Mouse (Mus musculus) intestine, postnatal 0 days (tissue): Measurements from ENCODE around the gene Pank4. TPM values are rescaled to one million over a fixed set of nuclear protein-coding genes. Genes with fewer than 3 reads are reported as not detected.
A peak's percentile ranks its signal among the peaks of the same experiment; 100 is the strongest.

Source experiments
- ATAC-seq: fragments of 200-750 bp; cut with Nextera tagmentation; 2 replicates; pipeline ENCODE4 v1.8.0; 2017; ENCODE audit warnings: mild to moderate bottlenecking, moderate TSS enrichment, moderate library complexity
- H3K27ac ChIP-seq: fragments of 300-500 bp; sonication (generic); 2 replicates; pipeline ENCODE4 v1.5.1; 2014; ENCODE audit warnings: mild to moderate bottlenecking, low read depth, low read length, moderate library complexity
- H3K27me3 ChIP-seq: fragments of 300-500 bp; sonication (generic); replicated peaks from 2 replicates; pipeline ENCODE4 v1.6.1; 2014; ENCODE audit warnings: low read length, mixed read lengths; ENCODE audit not compliant: control insufficient read depth, insufficient read depth
- H3K36me3 ChIP-seq: fragments of 300-500 bp; sonication (generic); 2 replicates; pipeline ENCODE4 v1.6.1; 2014; ENCODE audit warnings: mild to moderate bottlenecking, moderate library complexity; ENCODE audit not compliant: control insufficient read depth, insufficient read depth
- H3K4me1 ChIP-seq: fragments of 300-500 bp; sonication (generic); replicated peaks from 2 replicates; pipeline ENCODE4 v1.6.1; 2014; ENCODE audit warnings: antibody characterized with exemption, low read length, mixed read lengths; ENCODE audit not compliant: control insufficient read depth, insufficient read depth
- H3K4me2 ChIP-seq: fragments of 300-500 bp; sonication (generic); replicated peaks from 2 replicates; pipeline ENCODE4 v1.6.1; 2014; ENCODE audit warnings: low read depth, mild to moderate bottlenecking, moderate library complexity
- H3K4me3 ChIP-seq: fragments of 300-500 bp; sonication (generic); 2 replicates; pipeline ENCODE4 v1.5.1; 2014; ENCODE audit warnings: low read depth, low read length
- H3K9ac ChIP-seq: fragments of 300-500 bp; sonication (generic); 2 replicates; pipeline ENCODE4 v1.6.1; 2014; ENCODE audit warnings: mild to moderate bottlenecking, low read depth, low read length
- H3K9me3 ChIP-seq: fragments of 300-500 bp; sonication (generic); 2 replicates; pipeline ENCODE4 v1.6.1; 2016; ENCODE audit warnings: mixed run types; ENCODE audit not compliant: control insufficient read depth
- CTCF ChIP-seq: sonication (generic); IDR thresholded peaks from 2 replicates; pipeline ENCODE4 v1.5.1; 2016; ENCODE audit warnings: low read depth, mild to moderate bottlenecking, control low read depth, antibody characterized with exemption, moderate library complexity
- WGBS: fragments of 180-500 bp; shearing (Covaris S2); extraction: QIAGEN DNeasy Blood & Tissue Kit; methylation state at CpG from one replicate; pipeline ENCODE4 v1.1.7; 2014; 5-methylcytosine and 5-hydroxymethylcytosine counted together
- polyA plus RNA-seq: library from polyadenylated mRNA; unstranded; fragments of >200 nt; fragmentation: Nextera tagmentation; extraction: Ambion mirVana; gene quantifications from 2 replicates; pipeline ENCODE4 v1.2.1, GENCODE M21; 2015

Pank4 gene
- polyA plus RNA-seq, 1 experiment from 2014 or later, result 10.9 TPM

DNA sequence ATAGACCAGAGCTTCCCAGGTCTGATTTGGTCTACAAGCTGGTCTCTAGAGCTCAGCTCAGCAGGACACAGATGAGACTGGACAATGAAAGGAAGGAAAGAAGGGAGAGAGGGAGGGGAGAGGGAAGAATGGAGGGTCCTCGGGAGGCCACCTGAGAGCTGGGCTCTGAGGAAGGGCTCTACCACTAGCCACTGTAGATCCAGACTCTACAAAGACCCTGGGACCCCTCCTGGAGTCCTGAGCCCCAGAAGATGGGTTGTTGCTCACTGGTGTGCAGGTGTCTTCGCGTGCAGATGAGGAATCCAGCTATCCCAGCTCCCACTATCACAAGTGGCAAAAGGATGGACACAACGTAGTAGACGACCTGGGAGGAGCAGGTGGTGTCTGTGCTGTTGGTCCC is 41.0 kb upstream of the Pank4 start:
- Histone ChIP-seq H3K4me3 (no peak overlapping the region), H3K9ac (no peak overlapping the region), H3K4me1 (0 out of 2 replicates have a peak, but pooled peaks cover 3% of the 10 kb centered on the region), H3K27ac (no peak overlapping the region), H3K9me3 (no peaks in the 10 kb centered on the region), H3K36me3 (peaks cover 22% of the 10 kb centered on the region; the same call in 1 of the 2 replicates), H3K27me3 (no peaks in the 10 kb centered on the region), H3K4me2 (no peak overlapping the region)
- WGBS, result 77% methylated on average over 5 of the region's 5 CpGs
- no peak for TF ChIP-seq CTCF
- no peak for ATAC-seq

DNA sequence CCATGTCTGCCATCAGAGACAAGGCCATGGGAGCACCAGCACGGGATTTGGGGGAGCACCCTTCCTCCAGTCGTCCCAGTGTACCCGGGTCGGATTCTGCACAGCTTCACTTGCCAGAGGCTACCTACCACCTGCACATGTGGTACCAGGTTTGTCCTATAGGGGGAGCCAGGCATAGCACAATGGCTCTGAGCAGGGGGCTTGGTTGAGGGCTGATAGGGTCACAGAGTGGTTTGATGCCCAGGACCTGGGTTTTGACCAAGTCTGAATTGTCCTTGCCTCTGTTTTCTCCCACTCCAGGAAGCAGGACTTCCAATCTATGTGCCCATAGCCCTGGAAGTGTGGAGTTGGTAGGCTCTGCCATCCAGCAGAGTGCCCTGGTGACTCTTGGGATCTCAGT is 38.5 kb upstream of the Pank4 start:
- no peak for ATAC-seq
- H3K27ac ChIP-seq, result no peak overlapping the region
- 0 out of 2 replicates have a peak, but pooled peaks cover 8% of the 10 kb centered on the region for H3K4me1 ChIP-seq
- WGBS, result 70% methylated on average over 4 of the region's 4 CpGs
- H3K9ac ChIP-seq, result no peak overlapping the region
- H3K4me2 ChIP-seq, result no peak overlapping the region
- no peaks in the 10 kb centered on the region for H3K27me3 ChIP-seq
- no peak overlapping the region for H3K4me3 ChIP-seq
- no peaks in the 10 kb centered on the region for H3K9me3 ChIP-seq
- TF ChIP-seq CTCF, result peak; percentile 69
- peaks cover 22% of the 10 kb centered on the region; the same call in 1 of the 2 replicates for H3K36me3 ChIP-seq

DNA sequence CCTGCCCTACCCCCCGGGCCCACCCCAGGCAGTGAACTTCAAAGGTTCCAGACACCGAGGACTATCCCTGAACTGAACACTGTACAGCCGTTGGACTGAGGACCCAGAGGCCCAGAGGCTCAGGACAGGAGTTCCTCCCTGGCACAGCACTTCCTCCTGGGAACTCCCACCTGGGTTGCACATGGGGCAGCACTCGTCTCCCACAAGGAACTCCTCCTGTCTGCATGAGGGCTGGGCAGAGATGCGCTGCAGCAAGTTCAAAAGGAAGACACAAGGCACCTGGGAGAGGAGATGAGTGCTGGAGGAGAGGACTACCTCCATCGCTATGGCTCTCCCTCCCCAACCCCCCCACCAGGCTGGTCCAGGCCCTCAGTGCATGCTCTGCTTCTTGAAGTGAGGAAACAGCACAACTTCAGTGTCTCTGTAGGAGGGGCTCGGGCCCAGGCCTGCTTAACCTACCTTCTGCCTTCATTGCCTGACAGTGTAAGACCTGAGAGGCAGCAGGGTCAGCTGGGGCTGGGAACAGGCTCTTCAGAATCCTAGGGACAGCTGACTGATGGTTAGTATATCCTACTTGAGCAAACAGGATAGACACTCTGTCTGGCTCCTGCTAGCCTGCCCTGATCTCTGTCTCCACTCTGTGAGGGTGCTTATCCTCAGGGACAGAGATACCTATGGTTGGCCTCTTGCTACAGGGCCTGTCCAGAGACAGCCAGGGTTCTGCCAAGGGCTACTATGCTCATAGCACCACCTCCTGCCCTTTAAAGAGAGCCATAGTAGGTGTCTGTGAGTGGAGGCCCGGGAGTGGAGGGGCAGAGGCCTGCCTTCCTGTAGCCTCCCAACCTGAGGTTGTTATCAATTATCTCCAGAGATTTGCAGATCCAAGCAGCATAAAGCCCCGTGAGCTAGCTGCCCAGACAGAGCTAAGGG is 36.7 kb upstream of the Pank4 start:
- 43% methylated on average over 9 of the region's 9 CpGs for WGBS
- peaks cover 22% of the 10 kb centered on the region; the same call in 1 of the 2 replicates for H3K36me3 ChIP-seq
- H3K4me1 ChIP-seq, result 0 out of 2 replicates have a peak, but pooled peaks cover 8% of the 10 kb centered on the region
- H3K4me3 ChIP-seq, result peak overlapping the region; percentile 44
- peak overlapping the region; percentile 76 for H3K4me2 ChIP-seq
- H3K9me3 ChIP-seq, result no peaks in the 10 kb centered on the region
- no peaks in the 10 kb centered on the region for H3K27me3 ChIP-seq
- TF ChIP-seq CTCF, result no peak
- peak overlapping the region; percentile 52 for H3K9ac ChIP-seq
- H3K27ac ChIP-seq, result peak overlapping the region; percentile 78
- ATAC-seq, result peak; percentile 37

DNA sequence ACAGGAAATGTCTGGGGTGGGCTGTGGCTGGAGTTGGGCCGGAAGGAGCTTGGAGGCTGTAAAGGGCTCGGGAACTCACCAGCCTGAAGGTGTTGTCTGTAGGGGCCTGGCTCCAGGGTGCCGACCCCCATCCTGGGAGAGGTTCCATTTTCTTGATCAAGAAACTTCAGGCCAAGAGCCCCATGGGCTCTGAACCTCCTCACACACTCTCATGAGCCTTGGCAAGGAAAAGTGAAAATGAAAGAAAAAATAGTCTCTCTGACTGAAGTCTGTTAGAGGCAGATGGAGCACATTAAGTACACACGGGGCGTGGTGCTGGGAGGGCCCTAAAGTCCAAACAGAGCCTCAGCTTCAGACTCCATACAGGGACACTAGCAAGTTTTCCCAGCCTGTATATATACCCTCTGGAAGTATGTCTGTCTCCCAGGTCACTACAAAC is 36.0 kb upstream of the Pank4 start:
- H3K27me3 ChIP-seq, result no peaks in the 10 kb centered on the region
- H3K27ac ChIP-seq, result peak overlapping the region; percentile 78
- ATAC-seq, result peak; percentile 79
- TF ChIP-seq CTCF, result no peak
- peaks cover 18% of the 10 kb centered on the region; the same call in 1 of the 2 replicates for H3K36me3 ChIP-seq
- H3K9me3 ChIP-seq, result no peaks in the 10 kb centered on the region
- peak overlapping the region; percentile 76 for H3K4me2 ChIP-seq
- H3K4me3 ChIP-seq, result peak overlapping the region; percentile 44
- 0 out of 2 replicates have a peak, but pooled peaks cover 8% of the 10 kb centered on the region for H3K4me1 ChIP-seq
- H3K9ac ChIP-seq, result peak overlapping the region; percentile 52
- 6% methylated on average over 5 of the region's 5 CpGs for WGBS

DNA sequence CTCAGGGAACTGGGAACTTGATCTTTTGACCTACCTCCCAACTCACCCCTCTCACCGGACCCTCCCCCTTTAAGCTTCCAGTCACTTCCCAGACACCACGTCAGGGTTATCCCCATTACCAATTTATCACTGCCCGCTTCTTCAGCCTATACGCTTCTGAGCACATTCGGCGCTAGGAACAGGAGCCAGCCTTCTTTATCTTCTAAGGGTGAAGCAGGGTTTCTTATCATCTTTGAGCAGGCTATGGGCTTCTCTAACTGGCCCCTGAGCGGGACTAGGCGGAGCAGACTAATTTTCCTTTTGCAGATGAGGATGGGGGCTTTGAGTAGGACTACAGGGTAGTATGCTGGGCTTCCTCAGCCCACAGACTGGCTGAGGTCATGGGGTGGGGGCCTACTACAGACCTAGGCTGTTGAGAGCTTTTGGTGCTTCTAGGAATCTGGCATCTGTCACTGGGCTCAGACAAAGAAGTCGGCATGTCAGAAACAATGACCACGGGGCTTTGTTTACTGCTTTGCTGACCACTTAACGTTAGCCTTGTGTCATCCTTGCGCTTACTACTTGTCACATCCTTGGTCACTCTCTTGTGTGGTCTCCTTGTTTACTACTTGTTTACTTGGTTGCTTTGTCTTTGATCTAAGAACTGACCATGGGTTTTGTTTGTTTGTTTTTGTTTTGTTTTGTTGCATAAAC is 35.4 kb upstream of the Pank4 start, which contains the start of gene Tnfrsf14:
Gene Tnfrsf14, minus strand, starts transcription at position 169 of the 693 bp plus-strand sequence.
- H3K27me3 ChIP-seq, result no peaks in the 10 kb centered on the region
- ATAC-seq, result peak; percentile 12; the same call in 1 of the 2 replicates
- no peaks in the 10 kb centered on the region for H3K9me3 ChIP-seq
- H3K4me1 ChIP-seq, result 0 out of 2 replicates have a peak, but pooled peaks cover 8% of the 10 kb centered on the region
- H3K36me3 ChIP-seq, result peaks cover 12% of the 10 kb centered on the region; the same call in 1 of the 2 replicates
- peak within 1 kb of the TSS; percentile 44 for H3K4me3 ChIP-seq
- peak within 1 kb of the TSS; percentile 76 for H3K4me2 ChIP-seq
- no peak for TF ChIP-seq CTCF
- H3K27ac ChIP-seq, result peak within 1 kb of the TSS; percentile 78
- H3K9ac ChIP-seq, result peak within 1 kb of the TSS; percentile 52
- WGBS, result 26% methylated on average over 12 of the region's 12 CpGs
